Mouse (Mus musculus): ENCODE measurements around the gene Nfatc2ip.

GRCm38 (mm10) chr7:126388185-126388584 is 8.4 kb downstream of the Nfatc2ip start:
- no peak for TF ChIP-seq POLR2A (IDR thresholded peaks at IDR 0.05; ENCODE audit: borderline replicate concordance, insufficient read depth, low read length)
- TF ChIP-seq CTCF (IDR thresholded peaks at IDR 0.05; ENCODE audit: borderline replicate concordance, insufficient read depth, low read depth, low read length): no peak

Measured in cerebellum, adult 2 months (tissue).